Mouse (Mus musculus) lung, postnatal 0 days (tissue): ENCODE measurements around the gene Cacna2d2.

Source experiments
- CTCF ChIP-seq: IDR thresholded peaks from 2 replicates; pipeline ENCODE4 v1.5.1; 2016; ENCODE audit warnings: antibody characterized with exemption, mild to moderate bottlenecking
- EP300 ChIP-seq: IDR thresholded peaks from 2 replicates; pipeline ENCODE4 v1.6.1; 2016; ENCODE audit warnings: antibody characterized with exemption, mild to moderate bottlenecking, control low read depth

GRCm38 (mm10) chr9:107534408-107535202 is 135.2 kb downstream of the Cacna2d2 start:
- TF ChIP-seq CTCF (no peak), EP300 (no peak)
